Comparison of ENCODE assay signal across 8 mouse cellular contexts in genomic region chr2:3512076-3512475, GRCm38 (mm10). TPM values are rescaled to one million over a fixed set of nuclear protein-coding genes. Genes with fewer than 3 reads are reported as not detected.
A peak's percentile ranks its signal among the peaks of the same experiment; 100 is the strongest.
DNase-seq lines count a peak whose midpoint lies in the region; ATAC-seq and TF ChIP-seq lines count a peak whose summit lies in the region.

No protein-coding gene starts in this region.

- peak overlapping the region; percentile 93 for H3K4me3 ChIP-seq in heart, embryonic 12.5 days
- peak overlapping the region; percentile 79 for H3K4me3 ChIP-seq in hindbrain, embryonic 13.5 days
- peak overlapping the region; percentile 91 for H3K4me3 ChIP-seq in liver, embryonic 11.5 days (ENCODE audit: low read depth, low read length)
- peak overlapping the region; percentile 83 for H3K4me3 ChIP-seq in midbrain, postnatal 0 days (ENCODE audit: low read depth, low read length)

- peaks cover 15% of the 10 kb centered on the region for H3K4me1 ChIP-seq in heart, embryonic 12.5 days (replicated peaks)
- peaks cover 21% of the 10 kb centered on the region for H3K4me1 ChIP-seq in hindbrain, embryonic 13.5 days (replicated peaks)
- peaks cover 5% of the 10 kb centered on the region for H3K4me1 ChIP-seq in liver, embryonic 11.5 days (replicated peaks; ENCODE audit: control insufficient read depth, insufficient read depth, low read length)
- peaks cover 3% of the 10 kb centered on the region for H3K4me1 ChIP-seq in midbrain, postnatal 0 days (ENCODE audit: insufficient read depth, low read length)

- no peak for TF ChIP-seq CTCF in midbrain, postnatal 0 days (IDR thresholded peaks at IDR 0.05)

- ATAC-seq in heart, embryonic 12.5 days (ENCODE audit: insufficient number of reproducible peaks, low FRiP score) = no peak
- no peak for ATAC-seq in hindbrain, embryonic 13.5 days (ENCODE audit: low FRiP score)
- peak; percentile 3; the same call in 1 of the 2 replicates for ATAC-seq in liver, embryonic 11.5 days (replicated peaks; ENCODE audit: low FRiP score)
- no peak for ATAC-seq in midbrain, postnatal 0 days (ENCODE audit: low FRiP score)

- DNase-seq in heart, adult 11 months = no peak
- DNase-seq in Muller cell, postnatal 12 days (ENCODE audit: inconsistent ontology term) = peak; percentile 68
- peak; percentile 22 for DNase-seq in embryo, embryonic 11.5 days (ENCODE audit: low read depth, low spot score)
- no peak for DNase-seq in liver, embryonic 11.5 days (ENCODE audit: low spot score)
- DNase-seq in midbrain, postnatal 0 days (ENCODE audit: low spot score) = peak; percentile 12
- DNase-seq in gastrocnemius, adult 18-20 months (ENCODE audit: low spot score) = no peak

- peaks cover 35% of the 10 kb centered on the region for H3K36me3 ChIP-seq in heart, embryonic 12.5 days
- H3K36me3 ChIP-seq in hindbrain, embryonic 13.5 days = peaks cover 26% of the 10 kb centered on the region
- peaks cover 16% of the 10 kb centered on the region for H3K36me3 ChIP-seq in liver, embryonic 11.5 days (ENCODE audit: control insufficient read depth, insufficient read depth, low read length)
- H3K36me3 ChIP-seq in midbrain, postnatal 0 days (ENCODE audit: insufficient read depth, low read length) = peaks cover 20% of the 10 kb centered on the region

- peak overlapping the region; percentile 98 for H3K9ac ChIP-seq in heart, embryonic 12.5 days
- peak overlapping the region; percentile 89 for H3K9ac ChIP-seq in hindbrain, embryonic 13.5 days
- H3K9ac ChIP-seq in liver, embryonic 11.5 days (ENCODE audit: low read depth, low read length) = peak overlapping the region; percentile 89
- peak overlapping the region; percentile 86 for H3K9ac ChIP-seq in midbrain, postnatal 0 days (replicated peaks; ENCODE audit: low read length, poor library complexity, severe bottlenecking)

- no peaks in the 10 kb centered on the region for H3K27me3 ChIP-seq in heart, embryonic 12.5 days (replicated peaks)
- 0 out of 2 replicates have a peak, but pooled peaks cover under 1% of the 10 kb centered on the region for H3K27me3 ChIP-seq in hindbrain, embryonic 13.5 days
- H3K27me3 ChIP-seq in liver, embryonic 11.5 days (replicated peaks; ENCODE audit: control insufficient read depth, insufficient read depth, low read length) = no peaks in the 10 kb centered on the region
- H3K27me3 ChIP-seq in midbrain, postnatal 0 days (ENCODE audit: insufficient read depth, low read length) = no peaks in the 10 kb centered on the region

- WGBS in heart, embryonic 12.5 days = 0% methylated on average over 15 of the region's 15 CpGs
- WGBS in hindbrain, embryonic 13.5 days = under 1% methylated on average over 15 of the region's 15 CpGs
- WGBS in liver, embryonic 11.5 days = under 1% methylated on average over 15 of the region's 15 CpGs
- WGBS in midbrain, postnatal 0 days = under 1% methylated on average over 15 of the region's 15 CpGs

- peak overlapping the region; percentile 97 for H3K4me2 ChIP-seq in heart, embryonic 12.5 days
- peak overlapping the region; percentile 91 for H3K4me2 ChIP-seq in hindbrain, embryonic 13.5 days
- peak overlapping the region; percentile 94 for H3K4me2 ChIP-seq in liver, embryonic 11.5 days
- H3K4me2 ChIP-seq in midbrain, postnatal 0 days (ENCODE audit: low read depth, low read length, poor library complexity, severe bottlenecking) = peak overlapping the region; percentile 91

- H3K9me3 ChIP-seq in heart, embryonic 12.5 days (replicated peaks) = no peaks in the 10 kb centered on the region; the same call in 1 of the 2 replicates
- H3K9me3 ChIP-seq in hindbrain, embryonic 13.5 days = no peaks in the 10 kb centered on the region
- no peaks in the 10 kb centered on the region for H3K9me3 ChIP-seq in liver, embryonic 11.5 days (ENCODE audit: control insufficient read depth, low read length)
- H3K9me3 ChIP-seq in midbrain, postnatal 0 days (ENCODE audit: low read length) = no peaks in the 10 kb centered on the region

- H3K27ac ChIP-seq in heart, embryonic 12.5 days (ENCODE audit: poor library complexity, severe bottlenecking) = peak overlapping the region; percentile 84
- H3K27ac ChIP-seq in hindbrain, embryonic 13.5 days = peak overlapping the region; percentile 90
- peak overlapping the region; percentile 78 for H3K27ac ChIP-seq in liver, embryonic 11.5 days (ENCODE audit: low read depth, low read length)
- peak overlapping the region; percentile 92 for H3K27ac ChIP-seq in midbrain, postnatal 0 days (ENCODE audit: low read depth, low read length)

RNA-seq across cellular contexts. Expression of gene Gm45902, which starts 0.5 kb away (rescaled TPM):
- polyA plus RNA-seq in heart, embryonic 12.5 days (2016; fragmentation: Nextera tagmentation; extraction: Ambion mirVana) = 6.4 and 7.3 TPM in 2 replicates
- 8.6 and 8.9 TPM in 2 replicates for polyA plus RNA-seq in hindbrain, embryonic 13.5 days (2015; fragmentation: Nextera tagmentation; extraction: Ambion mirVana)
- polyA plus RNA-seq in liver, embryonic 11.5 days (2014; fragmentation: Nextera tagmentation; extraction: Ambion mirVana) = 5.1 and 5.3 TPM in 2 replicates
- 10.6 TPM in 2 replicates for total RNA-seq in midbrain, postnatal 0 days (2014; rRNA removed)
- 4.8 and 5.2 TPM in 2 replicates for polyA plus RNA-seq in midbrain, postnatal 0 days (2015; fragmentation: Nextera tagmentation; extraction: Ambion mirVana)
- under 1 TPM; 0.43 to 0.57 TPM for total RNA-seq in gastrocnemius, adult 18-20 months (2021)

RNA-seq across cellular contexts. Expression of gene Hspa14, which starts 0.5 kb away (rescaled TPM):
- 81.3 and 85.9 TPM in 2 replicates for polyA plus RNA-seq in heart, embryonic 12.5 days (2016; fragmentation: Nextera tagmentation; extraction: Ambion mirVana)
- polyA plus RNA-seq in hindbrain, embryonic 13.5 days (2015; fragmentation: Nextera tagmentation; extraction: Ambion mirVana) = 66.7 and 67.4 TPM in 2 replicates
- 145 and 159 TPM in 2 replicates for polyA plus RNA-seq in liver, embryonic 11.5 days (2014; fragmentation: Nextera tagmentation; extraction: Ambion mirVana)
- total RNA-seq in midbrain, postnatal 0 days (2014; rRNA removed) = 45.1 and 47.2 TPM in 2 replicates
- polyA plus RNA-seq in midbrain, postnatal 0 days (2015; fragmentation: Nextera tagmentation; extraction: Ambion mirVana) = 42.7 and 45.8 TPM in 2 replicates
- total RNA-seq in gastrocnemius, adult 18-20 months (2021) = 10 to 100 TPM in 1 of 2 experiments, 1 to 10 TPM in 1; 9.9 to 10.6 TPM

RNA-seq across cellular contexts. Expression of gene Cdnf, which starts 0.8 kb away (rescaled TPM):
- 0.18 and 0.24 TPM in 2 replicates for polyA plus RNA-seq in heart, embryonic 12.5 days (2016; fragmentation: Nextera tagmentation; extraction: Ambion mirVana)
- polyA plus RNA-seq in hindbrain, embryonic 13.5 days (2015; fragmentation: Nextera tagmentation; extraction: Ambion mirVana) = 0.18 and 0.19 TPM in 2 replicates
- 0.15 and 0.16 TPM in 2 replicates for polyA plus RNA-seq in liver, embryonic 11.5 days (2014; fragmentation: Nextera tagmentation; extraction: Ambion mirVana)
- total RNA-seq in midbrain, postnatal 0 days (2014; rRNA removed) = 0.47 and 0.55 TPM in 2 replicates
- 0.23 and 0.58 TPM in 2 replicates for polyA plus RNA-seq in midbrain, postnatal 0 days (2015; fragmentation: Nextera tagmentation; extraction: Ambion mirVana)
- total RNA-seq in gastrocnemius, adult 18-20 months (2021) = 10 to 100 TPM; 43.6 to 50.0 TPM

RNA-seq across cellular contexts. Expression of gene Suv39h2, which starts 37.2 kb away (rescaled TPM):
- 11.6 and 11.9 TPM in 2 replicates for polyA plus RNA-seq in heart, embryonic 12.5 days (2016; fragmentation: Nextera tagmentation; extraction: Ambion mirVana)
- polyA plus RNA-seq in hindbrain, embryonic 13.5 days (2015; fragmentation: Nextera tagmentation; extraction: Ambion mirVana) = 12.1 and 13.4 TPM in 2 replicates
- polyA plus RNA-seq in liver, embryonic 11.5 days (2014; fragmentation: Nextera tagmentation; extraction: Ambion mirVana) = 17.6 and 19.3 TPM in 2 replicates
- 5.6 and 6.7 TPM in 2 replicates for total RNA-seq in midbrain, postnatal 0 days (2014; rRNA removed)
- polyA plus RNA-seq in midbrain, postnatal 0 days (2015; fragmentation: Nextera tagmentation; extraction: Ambion mirVana) = 4.8 and 4.9 TPM in 2 replicates
- total RNA-seq in gastrocnemius, adult 18-20 months (2021) = under 1 TPM; 0.90 to 0.91 TPM

RNA-seq across cellular contexts. Expression of gene Fam107b, which starts 58.2 kb away (rescaled TPM):
- 32.5 and 34.7 TPM in 2 replicates for polyA plus RNA-seq in heart, embryonic 12.5 days (2016; fragmentation: Nextera tagmentation; extraction: Ambion mirVana)
- 36.2 and 37.5 TPM in 2 replicates for polyA plus RNA-seq in hindbrain, embryonic 13.5 days (2015; fragmentation: Nextera tagmentation; extraction: Ambion mirVana)
- 36.0 and 36.3 TPM in 2 replicates for polyA plus RNA-seq in liver, embryonic 11.5 days (2014; fragmentation: Nextera tagmentation; extraction: Ambion mirVana)
- 26.8 and 50.6 TPM in 2 replicates for total RNA-seq in midbrain, postnatal 0 days (2014; rRNA removed)
- polyA plus RNA-seq in midbrain, postnatal 0 days (2015; fragmentation: Nextera tagmentation; extraction: Ambion mirVana) = 15.6 and 16.0 TPM in 2 replicates
- total RNA-seq in gastrocnemius, adult 18-20 months (2021) = 1 to 10 TPM; 1.6 to 2.7 TPM

Comparison
In these comparisons a context has a peak if more than half of its experiments do, and no peak if none do; other contexts are left out.
1. DNase-seq: peak in Muller cell, postnatal 12 days (single experiment), embryo, embryonic 11.5 days (single experiment) and midbrain, postnatal 0 days (single experiment); none in heart, adult 11 months (single experiment), liver, embryonic 11.5 days (single experiment) and gastrocnemius, adult 18-20 months (single experiment).
2. Peak in every context shown above with its lines, with median percentiles within 50 percentile points of each other: H3K27ac ChIP-seq, H3K4me2 ChIP-seq, H3K4me3 ChIP-seq and H3K9ac ChIP-seq.